Mouse (Mus musculus): ENCODE data around the gene Men1. TPM values are rescaled to one million over a fixed set of nuclear protein-coding genes. Genes with fewer than 3 reads are reported as not detected.
"Not testable (repeated sequence)": the region's sequence is repeated elsewhere in the genome, so short reads cannot be mapped to it uniquely, and the experiment has no call there.

Men1 gene
- polyA plus RNA-seq, 1 experiment from 2014 or later: 91.6 TPM

DNA sequence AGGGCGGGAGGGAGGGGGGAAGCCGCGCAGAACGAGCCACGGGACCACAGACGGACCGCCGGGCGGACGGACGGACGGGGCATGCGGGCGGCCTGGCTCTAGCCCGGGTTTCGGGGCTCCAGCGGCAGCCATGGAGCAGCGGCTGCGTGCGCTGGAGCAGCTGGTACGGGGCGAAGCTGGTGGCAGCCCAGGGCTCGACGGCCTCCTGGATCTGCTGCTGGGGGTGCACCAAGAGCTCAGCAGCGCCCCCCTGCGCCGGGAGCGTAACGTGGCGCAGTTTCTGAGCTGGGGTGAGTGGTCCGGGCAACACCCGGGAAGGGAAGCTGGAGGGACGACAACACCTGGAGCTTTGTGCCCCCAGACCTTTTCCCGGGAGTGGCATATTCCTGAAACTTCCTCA, 28.2 kb upstream of the Men1 start:
- peak overlapping the region; percentile 48; the same call in 1 of the 2 replicates for H3K27ac ChIP-seq
- ATAC-seq (ENCODE audit: insufficient number of reproducible peaks, insufficient read depth, low FRiP score, low TSS enrichment, low read depth): peak; percentile 29
- H3K9me3 ChIP-seq: no peaks in the 10 kb centered on the region
- H3K4me2 ChIP-seq: peak overlapping the region; percentile 70
- H3K27me3 ChIP-seq: no peaks in the 10 kb centered on the region
- 1% methylated on average over 34 of the region's 34 CpGs for WGBS
- H3K4me3 ChIP-seq: peak overlapping the region; percentile 62
- peaks cover 32% of the 10 kb centered on the region for H3K4me1 ChIP-seq
- peak overlapping the region; percentile 79 for H3K9ac ChIP-seq
- H3K36me3 ChIP-seq: peaks cover 21% of the 10 kb centered on the region

- Histone ChIP-seq H3K9ac (peak overlapping the region; percentile 79), H3K27ac (no peak overlapping the region; the same call in 1 of the 2 replicates), H3K9me3 (no peaks in the 10 kb centered on the region), H3K4me1 (peaks cover 23% of the 10 kb centered on the region; the same call in 1 of the 2 replicates), H3K36me3 (peaks cover 31% of the 10 kb centered on the region), H3K4me2 (peak overlapping the region; percentile 70), H3K27me3 (no peaks in the 10 kb centered on the region), H3K4me3 (peak overlapping the region; percentile 62)
- 80% methylated on average over 9 of the region's 9 CpGs for WGBS
- no peak for ATAC-seq (ENCODE audit: insufficient number of reproducible peaks, insufficient read depth, low FRiP score, low TSS enrichment, low read depth)
Measured at GRCm38 (mm10) chr19:6307733-6308531, 26.8 kb upstream of the Men1 start.

DNA sequence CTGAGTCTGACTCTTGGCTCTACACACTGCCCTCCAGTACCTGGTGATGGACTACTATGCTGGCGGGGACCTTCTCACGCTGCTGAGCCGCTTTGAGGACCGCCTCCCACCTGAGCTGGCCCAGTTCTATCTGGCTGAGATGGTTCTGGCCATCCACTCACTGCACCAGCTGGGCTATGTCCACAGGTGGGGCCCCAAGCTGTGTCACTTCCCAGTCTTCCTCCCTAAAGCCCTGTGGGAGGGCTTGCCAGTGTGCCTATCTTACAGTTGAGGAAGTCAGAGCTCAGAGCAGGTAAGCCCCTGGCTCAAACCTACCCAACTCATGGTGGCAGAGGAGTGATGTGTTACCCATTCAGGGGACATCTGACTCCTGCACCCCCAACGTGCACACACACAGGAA, 24.6 kb upstream of the Men1 start:
- Histone ChIP-seq H3K27ac (no peak overlapping the region), H3K4me2 (no peak overlapping the region), H3K4me3 (no peak overlapping the region), H3K9ac (no peak overlapping the region), H3K36me3 (peaks cover 53% of the 10 kb centered on the region), H3K4me1 (peaks cover 23% of the 10 kb centered on the region; the same call in 1 of the 2 replicates), H3K9me3 (no peaks in the 10 kb centered on the region), H3K27me3 (no peaks in the 10 kb centered on the region)
- WGBS: 88% methylated on average over 5 of the region's 5 CpGs
- ATAC-seq (ENCODE audit: insufficient number of reproducible peaks, insufficient read depth, low FRiP score, low TSS enrichment, low read depth): no peak

- 84% methylated on average over 3 of the region's 3 CpGs for WGBS
- not testable (repeated sequence) for H3K4me2 ChIP-seq; ATAC-seq (ENCODE audit: insufficient number of reproducible peaks, insufficient read depth, low FRiP score, low TSS enrichment, low read depth); H3K4me3 ChIP-seq; H3K9me3 ChIP-seq; H3K27ac ChIP-seq; H3K27me3 ChIP-seq; H3K9ac ChIP-seq
- H3K4me1 ChIP-seq: peaks cover 14% of the 10 kb centered on the region; the same call in 1 of the 2 replicates
- peaks cover 69% of the 10 kb centered on the region for H3K36me3 ChIP-seq
Measured at GRCm38 (mm10) chr19:6311783-6312182, 23.0 kb upstream of the Men1 start.

GRCm38 (mm10) chr19:6313796-6314195, 21.0 kb upstream of the Men1 start:
- no peak for ATAC-seq (ENCODE audit: insufficient number of reproducible peaks, insufficient read depth, low FRiP score, low TSS enrichment, low read depth)

GRCm38 (mm10) chr19:6314513-6314912, 20.3 kb upstream of the Men1 start:
- Histone ChIP-seq H3K9me3 (no peaks in the 10 kb centered on the region), H3K4me1 (no peaks in the 10 kb centered on the region), H3K4me3 (no peak overlapping the region), H3K9ac (no peak overlapping the region), H3K36me3 (peaks cover 96% of the 10 kb centered on the region), H3K27ac (no peak overlapping the region), H3K4me2 (no peak overlapping the region), H3K27me3 (no peaks in the 10 kb centered on the region)
- no peak for ATAC-seq (ENCODE audit: insufficient number of reproducible peaks, insufficient read depth, low FRiP score, low TSS enrichment, low read depth)
- WGBS: 81% methylated on average over 8 of the region's 8 CpGs

More at GRCm38 (mm10) chr19:6313796-6314195, 21.0 kb upstream of the Men1 start:
- Histone ChIP-seq H3K4me2 (no peak overlapping the region), H3K9me3 (no peaks in the 10 kb centered on the region), H3K27me3 (no peaks in the 10 kb centered on the region), H3K9ac (no peak overlapping the region; the same call in 1 of the 2 replicates), H3K4me1 (peaks cover 2% of the 10 kb centered on the region; the same call in 1 of the 2 replicates), H3K4me3 (no peak overlapping the region), H3K27ac (no peak overlapping the region), H3K36me3 (peaks cover 89% of the 10 kb centered on the region)
- 91% methylated on average over 8 of the region's 8 CpGs for WGBS

DNA sequence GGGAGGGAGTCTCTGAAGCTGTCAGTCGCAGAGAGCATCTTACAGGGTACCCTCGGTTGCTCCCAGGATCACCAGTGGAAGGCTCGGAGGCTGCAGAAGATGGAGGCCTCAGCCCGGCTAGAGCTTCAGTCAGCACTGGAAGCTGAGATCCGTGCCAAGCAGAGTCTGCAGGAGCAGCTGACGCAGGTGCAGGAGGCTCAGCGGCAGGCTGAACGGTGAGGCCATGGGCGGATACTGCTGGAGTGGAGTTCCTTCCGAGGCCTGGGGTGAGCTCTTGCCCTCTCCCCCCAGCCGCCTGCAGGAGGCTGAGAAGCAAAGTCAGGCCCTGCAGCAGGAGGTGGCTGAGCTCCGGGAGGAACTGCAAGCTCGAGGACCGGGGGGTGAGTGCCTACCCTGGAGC, 19.2 kb upstream of the Men1 start:
- H3K27me3 ChIP-seq: no peaks in the 10 kb centered on the region
- WGBS: 74% methylated on average over 14 of the region's 14 CpGs
- ATAC-seq (ENCODE audit: insufficient number of reproducible peaks, insufficient read depth, low FRiP score, low TSS enrichment, low read depth): no peak
- H3K36me3 ChIP-seq: peaks cover 97% of the 10 kb centered on the region
- no peaks in the 10 kb centered on the region for H3K9me3 ChIP-seq
- no peaks in the 10 kb centered on the region for H3K4me1 ChIP-seq
- H3K9ac ChIP-seq: peak overlapping the region; percentile 32; the same call in 1 of the 2 replicates
- H3K4me3 ChIP-seq: no peak overlapping the region
- no peak overlapping the region for H3K4me2 ChIP-seq
- no peak overlapping the region for H3K27ac ChIP-seq

DNA sequence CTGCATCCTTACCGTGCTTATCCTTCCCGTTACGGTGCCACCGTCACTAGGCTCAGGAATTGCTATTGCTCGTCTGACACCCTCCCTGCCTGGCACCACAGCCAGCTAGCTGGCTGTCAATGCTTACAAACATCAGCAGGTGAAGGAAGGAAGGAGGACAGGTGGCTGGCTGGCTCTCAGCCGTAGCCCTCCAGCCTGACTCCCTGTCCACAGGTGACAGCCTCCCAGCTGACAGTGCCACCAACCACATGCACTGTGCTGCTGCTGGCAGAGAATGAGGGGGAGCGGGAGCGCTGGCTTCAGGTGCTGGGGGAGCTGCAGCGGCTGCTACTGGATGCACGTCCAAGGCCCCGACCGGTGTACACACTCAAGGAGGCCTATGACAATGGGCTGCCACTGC, 16.6 kb upstream of the Men1 start:
- Histone ChIP-seq H3K9me3 (no peaks in the 10 kb centered on the region), H3K4me2 (no peak overlapping the region), H3K4me3 (no peak overlapping the region), H3K9ac (0 out of 2 replicates have a peak overlapping the region, but pooled peaks have one; percentile 21), H3K36me3 (peaks cover 97% of the 10 kb centered on the region), H3K27ac (no peak overlapping the region), H3K4me1 (no peaks in the 10 kb centered on the region), H3K27me3 (no peaks in the 10 kb centered on the region)
- no peak for ATAC-seq (ENCODE audit: insufficient number of reproducible peaks, insufficient read depth, low FRiP score, low TSS enrichment, low read depth)
- 90% methylated on average over 12 of the region's 12 CpGs for WGBS

GRCm38 (mm10) chr19:6321358-6321757, 13.4 kb upstream of the Men1 start:
- no peaks in the 10 kb centered on the region for H3K27me3 ChIP-seq
- no peaks in the 10 kb centered on the region for H3K4me1 ChIP-seq
- WGBS: 84% methylated on average over 8 of the region's 8 CpGs
- no peak overlapping the region for H3K4me2 ChIP-seq
- no peak overlapping the region for H3K27ac ChIP-seq
- H3K36me3 ChIP-seq: peaks cover 84% of the 10 kb centered on the region
- no peak overlapping the region for H3K9ac ChIP-seq
- H3K4me3 ChIP-seq: no peak overlapping the region
- H3K9me3 ChIP-seq: no peaks in the 10 kb centered on the region
- no peak for ATAC-seq (ENCODE audit: insufficient number of reproducible peaks, insufficient read depth, low FRiP score, low TSS enrichment, low read depth)

DNA sequence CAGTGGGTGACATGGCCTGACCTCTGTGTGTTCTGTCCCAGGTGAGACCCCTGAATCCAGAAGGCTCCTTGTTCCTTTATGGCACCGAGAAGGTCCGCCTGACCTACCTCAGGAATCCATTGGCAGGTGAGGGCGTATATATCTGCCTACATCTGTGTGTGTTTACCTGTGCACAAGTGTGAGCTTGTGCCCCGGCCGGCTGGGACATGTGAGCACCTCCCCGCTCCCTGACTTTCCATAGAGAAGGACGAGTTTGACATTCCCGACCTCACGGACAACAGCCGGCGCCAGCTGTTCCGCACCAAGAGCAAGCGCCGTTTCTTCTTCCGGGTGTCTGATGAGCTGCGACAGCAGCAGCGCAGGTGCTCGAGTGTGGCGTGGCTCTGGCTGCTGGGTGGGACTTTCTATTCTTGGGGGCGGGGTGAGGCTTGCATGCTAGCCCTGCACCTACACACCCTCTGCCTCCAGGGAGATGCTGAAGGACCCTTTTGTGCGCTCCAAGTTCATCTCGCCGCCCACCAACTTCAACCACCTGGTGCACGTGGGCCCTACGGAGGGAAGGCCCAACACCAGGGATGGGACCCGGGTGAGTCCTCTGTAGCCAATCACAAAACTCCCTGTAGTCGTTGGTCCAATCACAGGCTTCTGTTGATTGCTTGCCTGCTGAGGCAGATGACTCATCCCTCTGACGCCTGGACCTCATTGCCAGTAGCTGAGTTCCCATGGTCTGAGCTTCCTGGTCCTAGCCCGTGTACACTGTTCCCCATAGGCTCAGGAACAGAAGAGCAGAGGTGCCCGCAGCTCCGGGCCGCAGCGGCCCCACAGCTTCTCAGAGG, 12.8 kb upstream of the Men1 start:
- H3K36me3 ChIP-seq: peaks cover 78% of the 10 kb centered on the region
- no peaks in the 10 kb centered on the region for H3K9me3 ChIP-seq
- no peak overlapping the region for H3K4me2 ChIP-seq
- no peak overlapping the region for H3K9ac ChIP-seq
- WGBS: 82% methylated on average over 33 of the region's 33 CpGs
- no peak overlapping the region for H3K4me3 ChIP-seq
- ATAC-seq (ENCODE audit: insufficient number of reproducible peaks, insufficient read depth, low FRiP score, low TSS enrichment, low read depth): no peak
- no peak overlapping the region for H3K27ac ChIP-seq
- H3K27me3 ChIP-seq: no peaks in the 10 kb centered on the region
- no peaks in the 10 kb centered on the region for H3K4me1 ChIP-seq

- no peak overlapping the region for H3K4me3 ChIP-seq
- WGBS: 74% methylated on average over 9 of the region's 9 CpGs
- H3K9me3 ChIP-seq: no peaks in the 10 kb centered on the region
- H3K27ac ChIP-seq: no peak overlapping the region
- H3K27me3 ChIP-seq: no peaks in the 10 kb centered on the region
- H3K36me3 ChIP-seq: peaks cover 50% of the 10 kb centered on the region
- no peak overlapping the region for H3K4me2 ChIP-seq
- H3K9ac ChIP-seq: no peak overlapping the region
- H3K4me1 ChIP-seq: no peaks in the 10 kb centered on the region
- no peak for ATAC-seq (ENCODE audit: insufficient number of reproducible peaks, insufficient read depth, low FRiP score, low TSS enrichment, low read depth)
Measured at GRCm38 (mm10) chr19:6324751-6325150, 10.0 kb upstream of the Men1 start.
